Mouse (Mus musculus) cerebellum, adult 2 months (tissue): ENCODE results near the gene Map6.

ENCODE experiments used
- CTCF ChIP-seq: fragments of 200-500 bp; IDR thresholded peaks from 2 replicates; pipeline ENCODE4 v1.5.1; 2011; ENCODE audit warnings: low read depth, mild to moderate bottlenecking, control low read depth, low read length, moderate library complexity, borderline replicate concordance; ENCODE audit not compliant: insufficient read depth
- POLR2A ChIP-seq: fragments of 200-500 bp; IDR thresholded peaks from 2 replicates; pipeline ENCODE4 v1.6.1; 2011; ENCODE audit warnings: low read length, control low read depth, borderline replicate concordance; ENCODE audit not compliant: insufficient read depth

DNA sequence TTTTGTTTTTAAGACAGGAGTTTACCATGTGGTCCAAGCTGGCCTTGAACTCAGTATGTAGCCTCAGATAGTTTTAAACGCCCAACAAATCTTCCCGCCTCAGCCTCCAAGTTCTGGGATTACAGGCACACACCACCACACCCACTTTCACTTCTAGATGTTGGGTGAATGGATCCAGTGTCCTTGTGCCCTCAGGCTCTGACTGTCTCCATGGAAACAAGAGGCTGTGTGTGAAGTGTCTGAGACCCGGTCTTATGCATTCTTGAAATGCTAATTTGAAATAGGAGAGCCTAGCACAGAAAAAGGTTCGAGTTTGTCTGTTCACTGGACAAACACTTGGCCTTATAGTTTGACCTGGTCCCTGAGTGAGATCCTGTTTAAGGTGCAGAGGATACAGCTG is 61.6 kb downstream of the Map6 start:
- no peak for TF ChIP-seq POLR2A
- no peak for TF ChIP-seq CTCF
